Mouse (Mus musculus) lung, postnatal 0 days (tissue): ENCODE measurements around the gene Nupr1.
A peak's percentile ranks its signal among the peaks of the same experiment; 100 is the strongest.

ENCODE experiments used
- CTCF ChIP-seq: IDR thresholded peaks from 2 replicates; pipeline ENCODE4 v1.5.1; 2016; ENCODE audit warnings: antibody characterized with exemption, mild to moderate bottlenecking
- EP300 ChIP-seq: IDR thresholded peaks from 2 replicates; pipeline ENCODE4 v1.6.1; 2016; ENCODE audit warnings: antibody characterized with exemption, mild to moderate bottlenecking, control low read depth

GRCm38 (mm10) chr7:126616707-126617106, 14.0 kb downstream of the Nupr1 start:
- TF ChIP-seq CTCF = peak; percentile 25
- no peak for TF ChIP-seq EP300
